Mouse (Mus musculus) lung, postnatal 0 days (tissue): ENCODE measurements at regions not wholly inside any gene's neighbourhood (a gene's known extent, or its start where the extent isn't known, plus 50 kb on each side); places are given as distances from the start of the nearest gene placed in this dataset.

ENCODE experiments used
- CTCF ChIP-seq: IDR thresholded peaks from 2 replicates; pipeline ENCODE4 v1.5.1; 2016; ENCODE audit warnings: antibody characterized with exemption, mild to moderate bottlenecking
- EP300 ChIP-seq: IDR thresholded peaks from 2 replicates; pipeline ENCODE4 v1.6.1; 2016; ENCODE audit warnings: antibody characterized with exemption, mild to moderate bottlenecking, control low read depth

GRCm38 (mm10) chr11:79839973-79840372 is 122.2 kb downstream of the Utp6 start:
- TF ChIP-seq EP300 (no peak), CTCF (no peak)
